Mouse (Mus musculus) left cerebral cortex, postnatal 36 days (tissue): Measurements from ENCODE around the gene Tnfsf13. TPM values are rescaled to one million over a fixed set of nuclear protein-coding genes. Genes with fewer than 3 reads are reported as not detected.

Experiments used
- DNase-seq, 2 experiments: peaks; one replicate each; pipeline ENCODE4 v3.0.0; 2021 to 2022; ENCODE audit warnings: low spot score in 2 of 2, mixed read lengths in 1 of 2
- intact Hi-C: fragments of 180-260 bp; cut with DNase I; formaldehyde crosslinking; loops from one replicate; pipeline ENCODE4 v1.15.1; 2025
- microRNA-seq: library from miRNA; unstranded; fragments of <30 nt; microRNA quantifications from one replicate; pipeline ENCODE4 v1.2.0, GENCODE M21; 2022
- total RNA-seq, 2 experiments: library from RNA; stranded (reverse); gene quantifications; 2 replicates each; pipeline ENCODE4 v1.2.3; 2021

Tnfsf13 gene
- total RNA-seq, 2 experiments from 2014 or later = 2.3 to 2.6 TPM

DNA sequence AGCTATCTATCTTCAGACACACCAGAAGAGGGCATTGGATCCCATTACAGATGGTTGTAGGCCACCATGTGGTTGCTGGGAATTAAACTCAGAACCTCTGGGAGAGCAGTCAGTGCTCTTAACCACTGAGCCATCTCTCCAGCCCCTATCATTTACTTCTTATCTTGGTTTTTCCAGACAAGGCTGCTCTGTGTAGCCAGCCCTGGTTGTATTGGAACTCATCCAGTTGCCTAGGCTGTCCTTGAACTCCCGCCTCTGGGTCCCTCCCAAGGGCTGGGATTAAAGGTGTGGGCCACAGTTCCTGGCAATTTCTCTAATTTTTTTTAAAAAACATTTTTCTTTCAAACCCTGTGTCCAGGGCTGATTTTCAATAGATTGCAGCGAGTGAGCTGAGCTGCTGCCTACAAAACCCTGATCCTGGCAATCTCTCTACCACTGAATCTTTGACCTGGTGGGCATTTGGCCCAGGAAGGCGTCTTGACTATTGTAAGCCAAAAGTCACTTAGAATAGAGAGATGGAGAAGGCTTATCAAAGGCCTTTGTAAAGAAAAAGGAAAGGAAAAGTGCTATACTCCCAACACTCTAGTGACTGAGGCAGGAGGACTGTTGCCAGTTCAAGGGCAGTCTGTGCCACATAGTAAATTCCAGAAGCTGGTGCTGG, 24.2 kb downstream of the Tnfsf13 start:
- intact Hi-C loops = no loop called here
- no peak for DNase-seq

DNA sequence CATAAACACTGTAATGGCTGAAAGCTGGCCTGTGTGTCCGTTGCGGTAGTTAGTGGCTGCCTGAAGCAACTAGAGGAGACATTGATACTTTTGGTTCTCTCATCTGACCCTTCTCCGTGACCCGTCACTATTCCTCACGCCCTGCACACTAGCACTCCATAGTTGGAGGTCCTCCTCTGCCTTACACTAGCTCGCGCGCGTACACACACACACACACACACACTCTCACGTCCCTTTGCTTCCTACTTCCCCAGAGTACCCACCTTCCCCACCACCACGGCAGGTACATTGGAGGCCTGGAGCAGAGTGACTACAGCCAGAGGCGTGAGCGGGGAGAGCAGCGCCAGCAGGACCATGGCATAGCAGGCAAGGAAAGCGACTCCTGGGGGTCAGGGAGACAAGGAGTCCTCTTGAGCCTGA, 28.1 kb downstream of the Tnfsf13 start:
- intact Hi-C loops = no loop called here
- DNase-seq = peak in 1 of 2 experiments; percentile 33

DNA sequence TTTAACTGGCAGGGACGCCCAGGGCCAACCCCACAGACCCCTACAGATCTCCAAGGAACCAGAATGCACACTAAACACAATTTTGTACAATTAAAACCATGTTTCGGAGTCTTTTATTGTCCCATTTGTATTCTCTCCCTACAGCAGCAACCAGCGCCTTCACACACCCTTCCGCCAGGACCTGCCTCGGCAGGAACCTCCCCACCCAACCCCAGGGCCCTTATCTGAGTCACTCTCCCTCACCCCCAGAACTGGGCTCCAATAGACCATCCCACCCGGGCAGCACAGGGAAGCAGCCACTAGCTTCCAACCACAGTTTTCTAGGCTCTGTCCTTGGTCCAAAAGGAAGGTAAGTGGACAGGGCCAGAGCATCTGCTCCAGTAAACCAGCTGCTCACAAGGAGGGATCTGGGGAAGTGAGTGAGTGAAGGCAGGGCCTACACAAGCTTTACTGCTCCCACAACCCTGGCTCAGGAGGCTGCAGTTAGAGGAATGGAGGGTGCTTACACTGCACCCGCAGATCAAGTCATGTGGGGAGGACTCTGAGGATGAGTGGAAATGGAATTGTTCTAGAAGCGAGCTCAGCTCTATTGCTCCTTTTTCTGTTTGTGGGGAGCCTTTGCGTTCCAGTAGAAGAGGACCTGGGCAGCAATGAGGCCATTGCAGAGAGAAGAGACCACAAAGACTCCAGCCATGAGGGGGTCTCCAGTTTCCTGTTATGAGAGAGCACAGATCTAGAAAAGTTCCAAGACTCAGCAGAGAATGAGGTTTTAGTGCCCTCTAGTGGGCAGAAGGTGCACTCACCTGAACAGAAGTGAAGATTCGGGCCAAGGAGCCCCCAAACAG, 28.7 kb downstream of the Tnfsf13 start:
- DNase-seq = peak in 1 of 2 experiments; percentile 0
- intact Hi-C loops = no loop called here

DNA sequence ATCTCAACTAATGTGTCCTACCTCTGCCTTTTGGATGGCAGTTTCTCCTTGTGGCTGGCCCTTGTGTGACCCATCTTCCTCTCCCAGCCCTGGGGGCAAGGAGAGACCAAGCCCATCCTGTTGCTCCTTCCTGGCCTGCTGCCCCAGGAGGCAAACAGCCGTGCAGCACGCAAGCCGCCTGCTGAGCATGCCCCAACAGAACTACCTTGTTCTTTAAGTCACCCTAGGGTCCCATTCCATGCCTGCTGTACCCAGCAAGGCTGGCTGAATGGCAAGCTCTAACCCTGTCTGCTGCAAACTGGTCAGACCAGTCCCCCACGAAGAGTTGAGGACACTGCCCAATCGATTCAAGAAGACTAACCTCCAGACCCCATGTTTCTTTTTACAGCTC, 29.5 kb downstream of the Tnfsf13 start:
- DNase-seq = peak in 1 of 2 experiments; percentile 1
- intact Hi-C loops = no loop called here

DNA sequence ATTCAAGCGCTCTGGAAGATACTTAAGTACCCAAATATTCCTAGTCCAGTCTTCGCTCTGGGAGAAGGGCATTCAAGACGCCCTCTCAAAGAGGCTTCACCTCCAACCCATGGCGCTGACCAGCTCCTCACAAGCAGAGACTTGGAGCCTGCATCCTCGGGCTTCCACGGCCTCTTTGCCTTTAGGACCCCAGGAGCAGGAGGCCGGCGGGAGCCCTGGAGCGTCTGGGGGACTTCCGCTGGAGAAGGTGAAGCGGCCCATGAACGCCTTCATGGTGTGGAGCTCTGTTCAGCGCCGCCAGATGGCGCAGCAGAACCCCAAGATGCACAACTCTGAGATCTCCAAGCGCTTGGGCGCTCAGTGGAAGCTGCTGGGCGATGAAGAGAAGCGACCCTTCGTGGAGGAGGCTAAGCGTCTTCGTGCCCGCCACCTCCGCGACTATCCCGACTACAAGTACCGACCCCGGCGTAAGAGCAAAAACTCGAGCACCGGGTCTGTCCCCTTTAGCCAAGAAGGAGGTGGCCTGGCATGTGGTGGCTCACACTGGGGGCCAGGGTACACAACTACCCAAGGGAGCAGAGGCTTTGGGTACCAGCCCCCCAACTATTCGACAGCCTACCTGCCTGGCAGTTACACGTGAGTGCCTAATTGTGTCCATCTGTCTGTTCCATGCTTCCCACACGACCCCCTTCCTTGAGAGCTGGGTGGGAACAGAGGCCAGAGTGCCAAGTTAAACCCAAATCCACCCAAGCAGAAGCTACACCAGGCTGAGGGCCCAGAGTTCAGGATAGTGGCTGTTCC, 30.1 kb downstream of the Tnfsf13 start, which contains the start of gene Sox15:
Sox15 (plus strand) TSS at position 51 of the 801 bp plus-strand sequence.
- intact Hi-C loops = no loop called here

DNA sequence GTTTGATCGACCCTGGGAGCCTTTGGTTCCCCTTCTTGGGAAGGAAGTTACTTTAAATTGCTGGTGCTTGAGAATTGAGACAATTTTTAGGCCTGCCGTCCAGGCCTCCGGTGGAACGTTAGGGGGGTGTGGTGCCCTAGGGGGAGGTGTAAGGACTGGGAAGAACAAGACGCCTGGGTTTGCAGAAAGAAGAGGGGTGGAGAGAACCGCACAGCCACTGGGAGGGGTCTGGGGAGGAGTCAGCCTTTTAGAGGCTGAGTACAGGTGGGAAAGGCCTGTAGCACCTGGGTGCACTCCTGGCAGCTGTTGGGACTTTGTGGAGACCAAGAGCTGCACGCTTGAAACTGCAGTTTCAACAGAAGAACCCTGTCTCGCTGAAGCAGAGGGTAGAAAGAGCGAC, 30.8 kb downstream of the Tnfsf13 start:
- no peak for DNase-seq
- intact Hi-C loops = no loop called here

More for the DNA sequence above, 30.1 kb downstream of the Tnfsf13 start, which contains the start of gene Sox15:
- DNase-seq = peak; percentile 62 to 63

DNA sequence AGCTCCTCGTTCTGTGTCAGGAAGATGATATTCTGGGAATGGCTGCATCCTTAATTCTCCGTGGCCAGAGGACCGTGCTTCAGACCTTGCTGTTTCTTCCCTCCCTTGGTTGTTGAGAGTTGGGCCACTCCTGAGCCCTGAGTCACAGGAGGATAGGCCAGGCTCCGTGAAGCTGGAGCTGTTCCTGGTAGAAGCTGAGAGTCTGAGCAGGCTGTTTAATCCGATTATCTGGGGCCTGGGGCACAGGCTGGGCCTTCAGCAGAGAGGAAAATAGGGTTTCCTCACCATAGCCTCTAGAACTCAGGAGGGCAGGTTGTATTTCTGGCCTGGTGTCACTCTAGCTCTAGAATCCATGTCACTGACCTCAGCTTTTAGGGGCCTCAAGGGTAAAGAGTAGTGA, 32.2 kb downstream of the Tnfsf13 start:
- intact Hi-C loops = no loop called here
- no peak for DNase-seq

DNA sequence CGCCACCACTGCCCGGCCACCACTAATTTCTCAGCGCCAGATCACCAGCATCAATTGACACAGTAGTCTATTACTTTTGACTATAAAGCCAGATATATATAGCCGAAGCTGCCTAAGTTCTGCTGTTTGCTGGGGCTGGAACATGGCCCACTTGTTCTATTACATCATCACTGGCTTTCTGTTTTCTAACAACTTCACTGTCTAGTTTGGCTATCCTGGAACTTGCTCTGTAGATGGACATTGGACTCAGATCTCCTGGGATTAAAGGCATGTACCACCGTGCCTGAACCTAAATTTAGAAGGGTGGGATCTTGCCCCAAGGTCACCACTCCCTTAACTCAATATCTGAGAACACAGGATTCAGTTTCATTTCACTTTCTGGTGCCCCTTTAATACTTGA, 39.7 kb downstream of the Tnfsf13 start:
- DNase-seq = no peak
- intact Hi-C loops = no loop called here

DNA sequence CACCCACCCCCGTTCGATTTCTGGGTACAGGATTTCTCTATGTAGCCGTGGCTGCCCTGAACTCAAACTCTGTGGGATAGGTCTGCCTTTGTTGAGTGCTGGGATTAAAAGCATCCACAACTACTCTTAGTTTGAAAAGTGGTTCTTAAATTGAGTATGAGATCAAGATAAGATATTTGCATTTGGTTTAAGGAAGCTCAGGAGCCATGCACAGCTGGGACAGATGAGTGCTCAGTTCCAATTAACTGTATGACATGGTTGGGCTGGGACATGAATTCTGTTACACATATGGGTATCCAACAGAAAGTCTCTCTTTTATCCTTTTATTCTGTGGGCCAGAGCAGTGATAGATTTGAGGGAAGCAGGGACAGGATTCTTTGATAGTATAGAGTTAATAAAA, 50.1 kb downstream of the Tnfsf13 start:
- no peak for DNase-seq
- intact Hi-C loops = no loop called here

DNA sequence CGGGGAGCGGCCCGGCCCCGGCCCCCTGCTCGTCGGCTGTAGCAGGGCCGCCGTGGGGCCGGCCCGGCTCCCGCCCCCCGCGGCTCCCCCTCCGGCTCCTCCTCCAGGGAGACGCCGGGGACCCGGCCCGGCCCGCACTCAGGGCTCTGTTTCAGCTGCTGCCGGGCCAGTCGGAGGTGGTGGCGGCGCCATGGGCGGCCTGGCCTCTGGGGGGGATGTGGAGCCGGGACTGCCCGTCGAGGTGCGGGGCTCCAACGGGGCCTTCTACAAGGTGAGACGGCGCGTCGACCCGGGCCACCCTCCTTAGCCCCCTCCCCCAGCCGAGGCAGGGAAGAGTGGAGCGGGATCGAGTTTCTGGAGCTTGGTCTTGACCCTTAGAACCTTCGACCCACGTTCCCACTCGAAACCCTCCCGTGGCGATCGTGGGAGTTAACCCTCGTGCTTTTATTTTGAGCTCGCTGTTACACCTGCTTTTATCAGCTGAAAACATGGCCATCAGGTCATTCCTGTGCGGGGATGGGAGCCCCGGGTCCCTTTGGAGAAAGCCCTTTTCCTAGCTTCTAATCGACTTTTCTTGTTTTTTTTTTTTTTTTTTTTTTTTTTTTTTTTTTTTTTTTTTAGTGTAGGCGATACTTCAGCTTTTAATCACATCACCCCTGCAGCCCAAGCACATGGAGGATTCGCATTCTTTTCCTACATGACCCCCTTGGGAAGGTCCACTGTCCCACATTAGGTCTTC, 52.3 kb downstream of the Tnfsf13 start:
- no peak for DNase-seq
- intact Hi-C loops = no loop called here

Small RNA genes within 50 kb of the gene (microRNA-seq; reads per million reads assigned to microRNA genes)
- gene Mir1934 (6.3 reads per million, percentile 22 among the genes with 10 or more reads in this experiment), gene Mir467f (not detected)

Other genes with a start within 250 kb of the Tnfsf13 start
- gene Dnah2, start 136.7 kb downstream of the Tnfsf13 start, total RNA-seq = 1 to 10 TPM; 1.4 to 2.1 TPM
- 10 to 100 TPM; 56.1 to 57.3 TPM for gene Efnb3, start 125.6 kb downstream of the Tnfsf13 start, total RNA-seq
- gene Wrap53, start 105.5 kb downstream of the Tnfsf13 start, total RNA-seq = 10 to 100 TPM; 10.2 to 10.8 TPM
- 10 to 100 TPM; 21.7 to 22.6 TPM for gene Trp53, start 105.4 kb downstream of the Tnfsf13 start, total RNA-seq
- 100 to 1,000 TPM; 398 to 420 TPM for gene Atp1b2, start 79.8 kb downstream of the Tnfsf13 start, total RNA-seq
- gene Shbg, start 67.9 kb downstream of the Tnfsf13 start, total RNA-seq = not detected
- gene Sat2, start 63.8 kb downstream of the Tnfsf13 start, total RNA-seq = 10 to 100 TPM in 1 of 2 experiments, 1 to 10 TPM in 1; 9.5 to 11.2 TPM
- 100 to 1,000 TPM; 117 to 149 TPM for gene Fxr2, start 52.8 kb downstream of the Tnfsf13 start, total RNA-seq
- gene Sox15, start 30.5 kb downstream of the Tnfsf13 start, total RNA-seq = under 1 TPM in 1 of 2 experiments, not detected in 1; 0.39 TPM
- gene Mpdu1, start 23.1 kb downstream of the Tnfsf13 start, total RNA-seq = 10 to 100 TPM; 59.8 to 62.3 TPM
- gene Cd68, start 19.6 kb downstream of the Tnfsf13 start, total RNA-seq = 10 to 100 TPM; 14.9 to 15.1 TPM
- gene Eif4a1, start 13.4 kb downstream of the Tnfsf13 start, total RNA-seq = 100 to 1,000 TPM; 276 to 285 TPM
- 100 to 1,000 TPM in 1 of 2 experiments, 10 to 100 TPM in 1; 84.3 to 114 TPM for gene Senp3, start 3.7 kb downstream of the Tnfsf13 start, total RNA-seq
- gene Tnfsf12, start 10.1 kb upstream of the Tnfsf13 start, total RNA-seq = 10 to 100 TPM in 1 of 2 experiments, 1 to 10 TPM in 1; 7.2 to 12.3 TPM
- gene Tnfsfm13, start 10.3 kb upstream of the Tnfsf13 start, total RNA-seq = 1 to 10 TPM; 1.7 to 3.0 TPM
- 10 to 100 TPM; 53.5 to 59.7 TPM for gene Polr2a, start 72.9 kb upstream of the Tnfsf13 start, total RNA-seq
- not detected for gene Slc35g3, start 76.2 kb upstream of the Tnfsf13 start, total RNA-seq
- gene Zbtb4, start 80.1 kb upstream of the Tnfsf13 start, total RNA-seq = 100 to 1,000 TPM; 122 to 127 TPM
- gene Chrnb1, start 110.2 kb upstream of the Tnfsf13 start, total RNA-seq = under 1 TPM; 0.66 to 0.81 TPM
- 10 to 100 TPM; 14.1 to 18.7 TPM for gene Fgf11, start 116.1 kb upstream of the Tnfsf13 start, total RNA-seq
- not detected for gene Tmem102, start 119.8 kb upstream of the Tnfsf13 start, total RNA-seq
- gene Gm39566, start 129.5 kb upstream of the Tnfsf13 start, total RNA-seq = not detected
- not detected for gene Spem2, start 132.7 kb upstream of the Tnfsf13 start, total RNA-seq
- gene Spem1, start 136.4 kb upstream of the Tnfsf13 start, total RNA-seq = under 1 TPM; 0.52 TPM
- 100 to 1,000 TPM; 239 to 241 TPM for gene Nlgn2, start 152.0 kb upstream of the Tnfsf13 start, total RNA-seq
- gene Tmem256, start 152.7 kb upstream of the Tnfsf13 start, total RNA-seq = 100 to 1,000 TPM; 111 to 130 TPM
- 10 to 100 TPM; 18.4 to 18.7 TPM for gene Plscr3, start 160.6 kb upstream of the Tnfsf13 start, total RNA-seq
- gene Tnk1, start 172.9 kb upstream of the Tnfsf13 start, total RNA-seq = not detected
- gene Tmem95, start 192.2 kb upstream of the Tnfsf13 start, total RNA-seq = not detected
- gene Kctd11, start 195.6 kb upstream of the Tnfsf13 start, total RNA-seq = 1 to 10 TPM in 1 of 2 experiments, under 1 TPM in 1; 0.93 to 1.3 TPM
- under 1 TPM in 1 of 2 experiments, not detected in 1; 0.27 TPM for gene Acap1, start 209.8 kb upstream of the Tnfsf13 start, total RNA-seq
- gene 2810408A11Rik, start 215.2 kb upstream of the Tnfsf13 start, total RNA-seq = under 1 TPM in 1 of 2 experiments, not detected in 1; 0.64 TPM
- gene Neurl4, start 215.3 kb upstream of the Tnfsf13 start, total RNA-seq = 100 to 1,000 TPM; 114 to 121 TPM
- gene Gps2, start 228.1 kb upstream of the Tnfsf13 start, total RNA-seq = 10 to 100 TPM; 25.9 to 32.4 TPM
- 100 to 1,000 TPM; 406 to 453 TPM for gene Eif5a, start 236.2 kb upstream of the Tnfsf13 start, total RNA-seq